Mouse (Mus musculus) thymus, adult 2 months (tissue): ENCODE measurements around the gene Asf1b. TPM values are rescaled to one million over a fixed set of nuclear protein-coding genes. Genes with fewer than 3 reads are reported as not detected.
A peak's percentile ranks its signal among the peaks of the same experiment; 100 is the strongest.

Experiments
- DNase-seq: peaks from one replicate; pipeline ENCODE4 v3.0.0; 2021
- H3K27ac ChIP-seq: fragments of 200-500 bp; 2 replicates; pipeline ENCODE4 v1.5.1; 2012; ENCODE audit warnings: low read length, control low read depth; ENCODE audit not compliant: control insufficient read depth, insufficient read depth
- H3K27me3 ChIP-seq: fragments of 200-500 bp; 2 replicates; pipeline ENCODE4 v1.6.1; 2012; ENCODE audit warnings: mild to moderate bottlenecking, low read length, moderate library complexity, mixed read lengths; ENCODE audit not compliant: control insufficient read depth, insufficient read depth
- H3K36me3 ChIP-seq: fragments of 200-500 bp; 2 replicates; pipeline ENCODE4 v1.6.1; 2012; ENCODE audit warnings: mild to moderate bottlenecking, low read length, moderate library complexity; ENCODE audit not compliant: control insufficient read depth, insufficient read depth
- H3K4me1 ChIP-seq: fragments of 200-500 bp; replicated peaks from 2 replicates; pipeline ENCODE4 v1.6.1; 2012; ENCODE audit warnings: low read length; ENCODE audit not compliant: control insufficient read depth, insufficient read depth
- H3K4me3 ChIP-seq: fragments of 200-500 bp; 2 replicates; pipeline ENCODE4 v1.5.1; 2012; ENCODE audit warnings: mild to moderate bottlenecking, low read length, control low read depth, moderate library complexity; ENCODE audit not compliant: control insufficient read depth, insufficient read depth
- CTCF ChIP-seq: fragments of 200-500 bp; IDR thresholded peaks from 2 replicates; pipeline ENCODE4 v1.5.1; 2012; ENCODE audit warnings: mild to moderate bottlenecking, control low read depth, low read length, moderate library complexity, borderline replicate concordance; ENCODE audit not compliant: control insufficient read depth, poor library complexity, insufficient read depth; ENCODE audit errors: extremely low read depth
- POLR2A ChIP-seq: fragments of 200-500 bp; IDR thresholded peaks from 2 replicates; pipeline ENCODE4 v1.6.1; 2012; ENCODE audit warnings: mild to moderate bottlenecking, low read length, control low read depth, moderate library complexity; ENCODE audit not compliant: control insufficient read depth, poor library complexity, insufficient read depth; ENCODE audit errors: extremely low read depth
- WGBS: fragments of 180-500 bp; shearing (Covaris S2); methylation state at CpG from one replicate; pipeline ENCODE4 v1.1.7; 2018; 5-methylcytosine and 5-hydroxymethylcytosine counted together
- polyA plus RNA-seq: library from polyadenylated mRNA; depleted of rRNA; stranded (reverse); fragments of >200 nt; gene quantifications from 2 replicates; pipeline ENCODE4 v1.2.3, GENCODE M21; 2012

Asf1b gene
- polyA plus RNA-seq, 1 experiment, result 170 TPM

- TF ChIP-seq POLR2A (no peak), CTCF (no peak)
- Histone ChIP-seq H3K4me1 (no peaks in the 10 kb centered on the region; the same call in 1 of the 2 replicates), H3K27me3 (no peaks in the 10 kb centered on the region), H3K27ac (no peak overlapping the region), H3K4me3 (no peak overlapping the region), H3K36me3 (no peaks in the 10 kb centered on the region)
- DNase-seq, result no peak
- WGBS, result 69% methylated on average over 5 of the region's 5 CpGs
Measured at GRCm38 (mm10) chr8:83916015-83916414, 39.3 kb upstream of the Asf1b start.

DNA sequence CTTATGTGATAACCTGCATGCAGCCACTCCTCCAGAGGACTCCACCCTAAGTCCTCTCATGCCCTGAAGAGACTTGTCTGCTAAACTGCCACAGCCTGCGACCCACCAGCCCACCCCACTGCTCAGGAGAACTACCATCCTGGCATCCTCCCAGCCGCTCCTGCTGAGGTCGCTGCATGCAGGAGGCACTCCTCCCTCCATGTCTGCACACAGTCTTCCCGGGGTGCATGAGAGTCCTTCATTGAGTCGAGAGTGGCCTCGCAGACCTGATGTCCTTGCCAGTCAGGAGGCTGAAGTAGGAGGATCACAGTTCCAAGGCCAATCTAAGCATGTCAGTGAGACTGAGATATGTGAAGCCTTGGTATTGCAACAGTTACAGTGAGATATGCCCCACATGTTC is 37.7 kb upstream of the Asf1b start:
- Histone ChIP-seq H3K4me3 (no peak overlapping the region), H3K27ac (no peak overlapping the region), H3K36me3 (no peaks in the 10 kb centered on the region), H3K27me3 (no peaks in the 10 kb centered on the region), H3K4me1 (no peaks in the 10 kb centered on the region; the same call in 1 of the 2 replicates)
- 96% methylated on average over 6 of the region's 6 CpGs for WGBS
- TF ChIP-seq CTCF (no peak), POLR2A (no peak)
- DNase-seq, result no peak

- WGBS, result 86% methylated on average over 3 of the region's 3 CpGs
- H3K27ac ChIP-seq, result no peak overlapping the region
- TF ChIP-seq POLR2A, result no peak
- H3K36me3 ChIP-seq, result peaks cover 18% of the 10 kb centered on the region
- no peaks in the 10 kb centered on the region for H3K27me3 ChIP-seq
- peak; percentile 79 for DNase-seq
- H3K4me3 ChIP-seq, result no peak overlapping the region
- H3K4me1 ChIP-seq, result no peaks in the 10 kb centered on the region
Measured at GRCm38 (mm10) chr8:83921558-83921957, 33.7 kb upstream of the Asf1b start.

DNA sequence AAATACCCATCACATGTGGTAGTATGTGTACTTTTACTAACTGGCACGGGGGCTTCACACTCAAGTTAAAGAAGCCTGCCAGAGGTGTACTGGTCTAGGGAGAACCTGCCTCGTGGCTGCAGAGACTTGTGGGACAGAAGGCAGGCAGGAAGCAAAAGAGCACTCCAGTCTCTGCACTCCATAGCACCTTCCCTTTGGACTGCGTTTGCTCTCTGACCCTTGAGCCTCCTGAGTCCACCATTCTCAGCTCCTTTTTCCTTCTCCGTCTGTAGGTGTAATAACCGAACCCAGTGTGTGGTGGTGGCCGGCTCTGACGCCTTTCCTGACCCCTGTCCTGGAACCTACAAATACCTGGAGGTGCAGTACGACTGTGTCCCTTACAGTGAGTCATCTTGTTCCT is 32.6 kb upstream of the Asf1b start:
- no peak for DNase-seq
- 94% methylated on average over 8 of the region's 8 CpGs for WGBS
- Histone ChIP-seq H3K27ac (no peak overlapping the region), H3K36me3 (peaks cover 18% of the 10 kb centered on the region), H3K4me1 (no peaks in the 10 kb centered on the region), H3K4me3 (no peak overlapping the region), H3K27me3 (no peaks in the 10 kb centered on the region)
- TF ChIP-seq CTCF, result no peak
- no peak for TF ChIP-seq POLR2A

DNA sequence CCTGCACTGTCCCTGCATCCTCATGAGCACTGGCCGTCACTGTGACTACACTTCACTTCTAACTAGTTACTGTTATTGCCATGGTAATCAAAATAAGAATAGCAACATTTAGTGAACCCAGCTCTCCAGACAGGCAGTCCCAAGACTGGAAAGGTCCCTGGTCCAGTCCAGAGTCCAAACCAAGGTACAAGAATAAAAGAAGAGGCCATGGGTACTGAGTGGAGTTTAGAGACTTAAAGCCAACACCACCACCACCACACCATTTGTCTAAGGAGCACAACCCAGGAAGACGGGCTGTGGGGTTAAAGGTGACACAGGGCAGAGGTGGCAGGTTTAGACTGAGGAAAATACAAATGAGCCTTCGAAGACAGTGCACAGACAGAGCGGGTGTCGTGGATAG is 30.7 kb upstream of the Asf1b start:
- Histone ChIP-seq H3K4me3 (no peak overlapping the region), H3K27ac (no peak overlapping the region), H3K36me3 (peaks cover 23% of the 10 kb centered on the region), H3K4me1 (no peaks in the 10 kb centered on the region), H3K27me3 (no peaks in the 10 kb centered on the region)
- DNase-seq, result no peak
- 95% methylated on average over 5 of the region's 5 CpGs for WGBS
- TF ChIP-seq CTCF (no peak), POLR2A (no peak)

GRCm38 (mm10) chr8:83926266-83926665 is 29.0 kb upstream of the Asf1b start:
- TF ChIP-seq POLR2A (no peak), CTCF (no peak)
- Histone ChIP-seq H3K4me3 (no peak overlapping the region), H3K27me3 (no peaks in the 10 kb centered on the region), H3K4me1 (no peaks in the 10 kb centered on the region), H3K36me3 (peaks cover 25% of the 10 kb centered on the region), H3K27ac (no peak overlapping the region)
- 89% methylated on average over 7 of the region's 7 CpGs for WGBS
- DNase-seq, result no peak

GRCm38 (mm10) chr8:83934222-83934621 is 21.1 kb upstream of the Asf1b start:
- Histone ChIP-seq H3K4me1 (no peaks in the 10 kb centered on the region), H3K4me3 (no peak overlapping the region), H3K36me3 (peaks cover 37% of the 10 kb centered on the region), H3K27ac (no peak overlapping the region), H3K27me3 (no peaks in the 10 kb centered on the region)
- TF ChIP-seq CTCF (no peak), POLR2A (no peak)
- DNase-seq, result no peak
- WGBS, result 96% methylated on average over 5 of the region's 5 CpGs
